Mouse (Mus musculus) T-helper 17 cell (primary cell): Measurements from ENCODE around the gene Otud7a.

Source experiments
- in situ Hi-C, 2 experiments: fragments of 300-600 bp; cut with MboI, MseI; formaldehyde crosslinking; loops; 1 replicate in 1 of 2; 2 replicates in 1 of 2; pipeline ENCODE4 v1.15.1; 2025; ENCODE audit warnings: high pct_unique_total_duplicates in 2 of 2

Otud7a gene

DNA sequence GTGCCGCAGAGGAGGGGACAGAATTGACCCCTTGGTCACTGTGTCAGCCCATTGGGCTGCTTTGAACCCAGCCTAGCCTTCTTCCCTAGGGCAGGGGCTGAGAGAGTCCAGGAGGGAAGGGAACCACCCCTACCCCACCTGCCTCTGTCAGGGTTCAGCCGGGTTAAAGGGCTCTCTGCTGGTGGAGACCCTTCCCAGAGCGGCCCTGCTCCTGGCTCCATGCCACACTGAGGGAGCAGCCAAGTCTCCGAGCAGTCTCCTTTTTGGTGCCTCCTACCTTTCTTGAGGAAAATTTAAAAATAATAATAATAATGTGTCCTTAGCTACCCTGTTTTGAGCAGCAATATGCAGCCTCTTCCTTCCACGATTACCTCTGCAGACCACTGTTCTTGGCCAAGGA lies 315.1 kb downstream of the Otud7a start:
- in situ Hi-C loops: loop anchor here (5.0 to 10.0 kb wide), 7 partner anchors 58 to 555 kb away; partner anchors contain the start of genes Klf13 (in 1 of the 2) and Mtmr10 (in 1 of the 2)

GRCm38 (mm10) chr7:63762529-63762928 lies 318.0 kb downstream of the Otud7a start:
- in situ Hi-C loops: no loop called here

GRCm38 (mm10) chr7:63768398-63769029 lies 324.0 kb downstream of the Otud7a start:
- in situ Hi-C loops: no loop called here

GRCm38 (mm10) chr7:63773268-63773667 lies 328.7 kb downstream of the Otud7a start:
- in situ Hi-C loops: no loop called here

- in situ Hi-C loops: no loop called here
Measured at GRCm38 (mm10) chr7:63774291-63774690, 329.7 kb downstream of the Otud7a start.

GRCm38 (mm10) chr7:63777328-63777727 lies 332.8 kb downstream of the Otud7a start:
- in situ Hi-C loops: no loop called here

GRCm38 (mm10) chr7:63780821-63781220 lies 336.3 kb downstream of the Otud7a start:
- in situ Hi-C loops: loop anchor here in 1 of 2 experiments (5.0 kb wide), 1 partner anchor 76 kb away; no protein-coding TSS in a partner anchor

GRCm38 (mm10) chr7:63789743-63790142 lies 345.2 kb downstream of the Otud7a start:
- in situ Hi-C loops: no loop called here

DNA sequence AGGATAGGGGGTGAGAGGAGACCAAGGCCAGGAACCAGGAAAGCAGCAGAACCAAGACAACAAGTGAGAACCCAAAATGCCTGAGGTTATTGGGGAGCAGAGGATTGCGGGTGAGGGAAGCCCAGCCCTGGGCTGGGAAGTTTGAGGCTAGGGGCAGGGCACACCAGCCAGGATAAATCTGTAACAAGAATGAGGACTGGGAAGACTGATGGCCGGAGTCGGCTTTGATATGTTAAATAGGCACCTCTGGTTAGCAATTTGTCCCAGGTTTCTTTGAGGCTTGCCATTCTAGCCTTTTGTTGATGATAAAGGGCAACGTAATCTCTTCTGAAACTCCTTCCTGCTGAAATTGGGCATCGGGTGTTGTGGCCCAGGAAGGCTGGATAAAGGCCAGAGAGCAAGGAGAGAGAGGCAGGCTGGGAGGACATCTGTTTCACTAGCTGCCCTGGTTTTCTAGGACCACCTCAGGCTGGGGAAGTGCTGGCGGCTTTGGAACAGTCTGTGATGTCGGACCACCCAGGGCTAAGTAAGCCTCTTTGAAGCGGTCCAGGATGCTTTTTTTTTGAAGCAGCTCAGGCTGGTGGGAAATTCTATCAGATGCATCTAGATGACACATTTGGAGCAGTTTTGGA lies 351.6 kb downstream of the Otud7a start:
- in situ Hi-C loops: no loop called here

GRCm38 (mm10) chr7:63798446-63798845 lies 353.9 kb downstream of the Otud7a start:
- in situ Hi-C loops: no loop called here

- in situ Hi-C loops: no loop called here
Measured at GRCm38 (mm10) chr7:63799304-63799703, 354.8 kb downstream of the Otud7a start.

- in situ Hi-C loops: no loop called here
Measured at GRCm38 (mm10) chr7:63802751-63803150, 358.2 kb downstream of the Otud7a start.
